Mouse (Mus musculus) cerebellum, adult 11 months (tissue): ENCODE data around the gene Kif12.

Experiments
- DNase-seq: peaks from one replicate; pipeline ENCODE4 v3.0.0; 2022

The Kif12 gene

DNA sequence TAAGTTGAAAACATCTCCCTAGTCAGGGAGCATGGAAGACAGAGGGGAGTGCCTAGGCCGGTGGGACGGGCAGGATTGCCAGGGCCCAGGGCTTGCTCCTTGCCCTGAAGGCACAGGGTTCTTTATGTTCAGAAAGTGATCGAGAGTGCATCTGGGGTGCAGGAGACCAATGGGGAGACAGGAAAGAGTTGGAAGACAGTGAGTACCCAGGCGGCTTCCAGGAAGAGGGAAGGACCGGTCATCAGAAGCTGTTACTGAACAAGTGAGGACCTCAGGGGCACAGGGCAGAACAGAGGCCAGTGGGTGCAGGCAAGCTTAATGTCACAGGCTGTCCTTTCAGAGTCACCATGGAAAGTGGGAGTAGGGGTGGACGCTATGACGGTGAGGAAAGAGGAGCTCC, 13.7 kb downstream of the Kif12 start:
- no peak for DNase-seq

GRCm38 (mm10) chr4:63156726-63157634, 15.0 kb downstream of the Kif12 start:
- DNase-seq: no peak

DNA sequence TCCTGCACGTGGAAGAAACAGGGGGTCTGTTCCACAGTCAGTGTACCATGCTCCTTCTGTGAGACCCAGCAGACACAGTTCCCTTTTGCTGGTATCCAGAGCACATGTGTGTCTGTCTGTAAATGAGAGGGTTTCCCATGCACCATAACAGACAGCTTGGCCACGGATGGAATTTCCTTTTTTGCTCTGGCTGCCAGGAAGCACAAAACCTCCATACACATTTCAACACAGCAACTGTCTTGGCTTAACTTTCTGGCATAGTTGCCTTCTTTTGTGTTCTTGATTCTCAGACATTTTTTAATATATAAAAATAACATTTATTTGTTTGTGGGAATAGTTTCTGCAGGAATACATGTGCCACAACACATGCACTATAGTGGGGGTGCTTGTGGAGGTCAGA, 16.3 kb downstream of the Kif12 start:
- DNase-seq: no peak

DNA sequence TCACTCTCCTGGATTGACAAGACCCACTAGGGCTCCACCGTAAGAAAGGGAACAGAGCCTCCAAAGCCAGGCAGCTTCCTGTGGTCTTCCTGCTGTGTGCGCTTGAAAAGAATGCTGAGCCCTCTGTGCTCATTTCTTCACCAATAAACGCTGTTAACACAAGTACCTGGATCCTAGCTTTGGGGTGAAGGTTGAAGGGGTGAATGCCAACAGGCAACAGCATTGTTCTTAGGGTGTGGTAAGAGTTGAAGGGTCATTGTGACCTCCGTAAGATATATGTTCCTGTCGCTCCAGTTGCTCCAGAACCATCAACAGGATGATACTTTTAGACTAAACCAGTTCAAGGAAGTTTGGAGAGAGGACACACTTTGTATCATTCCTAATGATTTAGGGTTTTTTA, 17.2 kb downstream of the Kif12 start, which contains the start of gene Ambp:
TSS of gene Ambp (minus strand) at position 101 of the 400 bp plus-strand sequence.
- no peak for DNase-seq

GRCm38 (mm10) chr4:63154028-63154427, 17.9 kb downstream of the Kif12 start:
- DNase-seq: no peak

- no peak for DNase-seq
Measured at GRCm38 (mm10) chr4:63151127-63151526, 20.8 kb downstream of the Kif12 start.

DNA sequence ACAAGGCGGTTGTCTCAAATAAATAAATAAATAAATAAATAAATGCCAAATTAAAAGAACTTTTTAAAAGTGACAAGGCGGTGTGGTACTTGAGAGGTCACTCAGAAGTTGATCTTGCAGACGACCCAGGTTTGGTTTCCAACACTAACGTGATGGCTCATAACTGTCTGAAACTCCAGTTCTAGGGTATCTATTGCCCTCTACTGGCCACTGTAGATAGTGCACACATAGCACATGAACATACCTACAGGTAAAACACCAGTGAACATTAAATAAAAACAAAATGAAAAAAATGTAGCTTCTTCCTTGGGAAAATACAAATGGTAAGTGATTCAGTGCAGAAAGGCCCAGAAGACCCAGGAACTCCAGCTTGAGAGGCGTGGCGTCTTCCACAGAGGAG, 24.7 kb downstream of the Kif12 start:
- DNase-seq: no peak

GRCm38 (mm10) chr4:63129891-63130624, 41.9 kb downstream of the Kif12 start:
- DNase-seq: no peak

DNA sequence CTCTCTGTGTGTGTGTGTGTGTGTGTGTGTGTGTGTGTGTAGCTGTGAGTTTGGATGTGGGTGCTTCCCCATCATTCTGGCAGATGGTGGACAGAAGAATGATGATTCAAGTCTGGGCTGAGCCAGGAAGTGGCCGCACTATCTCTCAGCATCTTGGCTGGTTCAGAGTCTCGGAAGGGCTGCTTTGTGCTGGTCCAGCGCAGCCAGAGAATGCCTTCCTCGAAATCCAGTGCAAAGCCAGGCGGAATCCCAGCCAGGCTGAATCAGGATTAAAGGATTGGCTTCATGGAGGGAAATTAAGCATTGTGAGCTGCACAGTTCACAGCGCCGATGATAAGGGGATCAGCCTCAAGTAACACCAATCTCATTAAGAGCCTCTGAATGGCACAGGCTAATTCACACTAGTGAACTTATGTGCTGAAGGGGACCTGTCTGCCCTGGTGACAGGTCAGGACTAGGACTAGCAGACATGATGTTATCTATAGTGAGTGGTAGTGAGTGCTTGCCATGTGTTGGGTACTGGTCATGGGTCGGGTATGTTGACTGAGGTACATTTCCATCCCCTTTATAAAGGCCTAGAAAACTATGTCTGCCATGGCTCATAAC, 47.0 kb downstream of the Kif12 start:
- no peak for DNase-seq

DNA sequence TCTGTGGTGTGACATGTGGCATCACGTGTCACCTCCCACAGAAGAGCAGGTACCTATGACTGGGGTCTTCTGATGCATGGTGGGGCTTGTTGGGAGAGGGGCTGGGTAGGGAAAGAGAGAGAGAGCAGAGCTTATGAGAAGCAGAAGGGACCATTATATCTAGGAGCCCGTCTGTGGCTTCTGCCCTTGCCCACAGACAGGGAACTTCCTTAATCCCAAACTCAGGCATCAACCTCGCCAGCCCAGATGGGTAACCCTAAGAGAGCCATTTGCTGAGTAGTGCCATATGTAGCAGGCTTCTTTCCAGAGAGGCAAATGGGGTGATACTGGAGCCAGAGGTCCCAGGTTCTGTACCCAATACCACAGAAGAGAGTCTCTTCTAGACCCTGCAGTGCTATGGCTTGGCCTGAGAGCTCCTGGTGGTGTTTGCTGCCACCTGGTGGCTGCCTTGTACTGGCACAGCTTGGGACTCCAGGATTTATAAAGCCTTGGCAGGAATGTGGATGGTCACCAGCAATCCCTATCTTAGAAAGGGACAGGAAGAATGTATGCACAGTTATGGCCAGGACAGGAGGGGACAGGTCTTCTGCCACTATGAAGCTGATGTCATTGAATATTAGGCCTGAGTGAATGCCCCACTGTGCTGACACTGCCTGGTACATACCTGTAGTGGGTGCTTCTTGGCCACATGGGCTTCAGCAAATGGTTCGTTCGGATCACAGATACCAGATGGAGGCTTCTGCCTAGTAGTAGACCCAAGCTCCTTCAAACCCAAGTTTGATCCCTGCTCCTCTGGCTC, 53.1 kb downstream of the Kif12 start:
- peak; percentile 48 for DNase-seq
